Mouse (Mus musculus): ENCODE results near the gene Klhl25. TPM values are rescaled to one million over a fixed set of nuclear protein-coding genes. Genes with fewer than 3 reads are reported as not detected.
"Not testable (repeated sequence)": the region's sequence is repeated elsewhere in the genome, so short reads cannot be mapped to it uniquely, and the experiment has no call there.

Klhl25 gene
- polyA plus RNA-seq, 1 experiment from 2014 or later: 12.4 TPM

DNA sequence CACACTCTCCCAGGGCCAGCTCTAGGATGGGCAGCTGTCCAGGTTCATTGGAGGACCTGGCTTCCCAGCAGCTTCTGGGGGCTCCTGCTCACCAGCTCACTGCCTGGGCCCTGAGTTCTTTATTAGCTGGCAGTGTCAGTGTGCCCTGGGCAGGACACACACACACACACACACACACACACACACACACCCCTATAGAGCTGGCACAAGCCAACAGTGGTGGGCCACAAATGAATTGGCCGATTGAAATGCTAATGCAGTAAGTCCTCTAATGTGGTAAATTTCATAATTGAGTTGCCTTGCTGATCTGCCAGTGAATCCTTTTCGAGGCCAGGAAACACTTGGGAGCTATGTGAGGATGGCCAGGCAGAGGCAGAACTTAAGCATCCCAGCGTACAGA, 2.3 kb downstream of the Klhl25 start:
- H3K4me1 ChIP-seq (replicated peaks; ENCODE audit: control insufficient read depth, insufficient read depth, low read length): peaks cover 35% of the 10 kb centered on the region
- not testable (repeated sequence) for H3K36me3 ChIP-seq (ENCODE audit: control insufficient read depth, insufficient read depth, low read length); H3K9me3 ChIP-seq (ENCODE audit: control insufficient read depth, low read length); H3K9ac ChIP-seq (ENCODE audit: low read length); ATAC-seq (replicated peaks; ENCODE audit: low FRiP score, low TSS enrichment, low read depth); H3K27ac ChIP-seq (ENCODE audit: low read depth); H3K4me2 ChIP-seq (ENCODE audit: low read length); H3K4me3 ChIP-seq (ENCODE audit: low read depth, low read length); H3K27me3 ChIP-seq (replicated peaks; ENCODE audit: control insufficient read depth, insufficient read depth, low read length); DNase-seq (ENCODE audit: low spot score)
- 73% methylated on average over 1 of the region's 3 CpGs for WGBS

DNA sequence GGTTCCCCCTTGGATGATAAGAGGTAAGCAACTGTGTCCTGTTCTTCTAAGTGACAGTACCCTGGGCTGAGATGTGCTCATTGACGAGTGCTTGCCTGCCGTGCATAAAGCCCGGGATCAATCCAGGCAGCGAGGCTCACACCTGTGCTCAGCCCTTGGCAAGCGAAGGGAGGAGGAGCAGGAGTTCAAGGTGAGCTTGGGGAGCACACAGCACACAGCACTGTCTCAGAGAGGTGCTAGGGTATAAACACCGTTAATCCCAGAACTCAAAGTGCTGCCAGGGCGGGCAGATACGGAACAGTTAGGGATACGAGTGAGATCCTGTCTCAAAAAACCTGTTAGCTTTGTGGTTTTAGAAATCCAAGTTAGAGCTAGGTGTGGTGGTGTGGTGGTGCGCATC, 3.2 kb downstream of the Klhl25 start:
- H3K27me3 ChIP-seq (replicated peaks; ENCODE audit: control insufficient read depth, insufficient read depth, low read length): no peaks in the 10 kb centered on the region
- no peak overlapping the region for H3K27ac ChIP-seq (ENCODE audit: low read depth)
- WGBS: 85% methylated on average over 10 of the region's 10 CpGs
- no peak overlapping the region for H3K4me2 ChIP-seq (ENCODE audit: low read length)
- H3K9ac ChIP-seq (ENCODE audit: low read length): no peak overlapping the region
- ATAC-seq (replicated peaks; ENCODE audit: low FRiP score, low TSS enrichment, low read depth) (no peak), DNase-seq (ENCODE audit: low spot score) (no peak)
- H3K36me3 ChIP-seq (ENCODE audit: control insufficient read depth, insufficient read depth, low read length): peaks cover 4% of the 10 kb centered on the region; the same call in 1 of the 2 replicates
- no peak overlapping the region for H3K4me3 ChIP-seq (ENCODE audit: low read depth, low read length)
- peaks cover 38% of the 10 kb centered on the region for H3K4me1 ChIP-seq (replicated peaks; ENCODE audit: control insufficient read depth, insufficient read depth, low read length)
- H3K9me3 ChIP-seq (ENCODE audit: control insufficient read depth, low read length): no peaks in the 10 kb centered on the region

DNA sequence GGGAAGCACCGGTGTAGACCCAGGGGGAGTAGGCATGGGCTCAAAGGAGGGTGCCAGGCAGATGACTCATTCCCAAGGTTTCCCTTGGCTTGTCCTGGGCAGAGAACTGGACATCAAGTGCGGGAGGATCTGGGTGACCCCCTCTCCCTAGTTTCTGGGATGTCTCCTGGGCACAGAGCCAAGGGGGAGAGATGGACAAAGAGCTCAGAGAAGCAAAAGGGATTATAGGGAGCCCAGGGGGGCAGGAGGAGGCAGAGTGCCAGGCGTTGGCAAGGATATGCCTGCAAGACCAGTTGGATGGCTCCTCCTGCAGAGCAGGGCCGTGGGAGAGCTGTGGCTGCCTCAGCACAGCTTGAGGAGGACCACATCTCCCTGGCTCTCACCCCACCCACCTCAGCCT, 4.3 kb downstream of the Klhl25 start:
- no peaks in the 10 kb centered on the region for H3K9me3 ChIP-seq (ENCODE audit: control insufficient read depth, low read length)
- H3K4me2 ChIP-seq (ENCODE audit: low read length): no peak overlapping the region
- ATAC-seq (replicated peaks; ENCODE audit: low FRiP score, low TSS enrichment, low read depth) (no peak), DNase-seq (ENCODE audit: low spot score) (no peak)
- H3K27me3 ChIP-seq (replicated peaks; ENCODE audit: control insufficient read depth, insufficient read depth, low read length): no peaks in the 10 kb centered on the region
- no peak overlapping the region for H3K27ac ChIP-seq (ENCODE audit: low read depth)
- no peak overlapping the region for H3K9ac ChIP-seq (ENCODE audit: low read length)
- H3K4me1 ChIP-seq (replicated peaks; ENCODE audit: control insufficient read depth, insufficient read depth, low read length): peaks cover 37% of the 10 kb centered on the region
- no peak overlapping the region for H3K4me3 ChIP-seq (ENCODE audit: low read depth, low read length)
- WGBS: 68% methylated on average over 4 of the region's 4 CpGs
- peaks cover 4% of the 10 kb centered on the region; the same call in 1 of the 2 replicates for H3K36me3 ChIP-seq (ENCODE audit: control insufficient read depth, insufficient read depth, low read length)

DNA sequence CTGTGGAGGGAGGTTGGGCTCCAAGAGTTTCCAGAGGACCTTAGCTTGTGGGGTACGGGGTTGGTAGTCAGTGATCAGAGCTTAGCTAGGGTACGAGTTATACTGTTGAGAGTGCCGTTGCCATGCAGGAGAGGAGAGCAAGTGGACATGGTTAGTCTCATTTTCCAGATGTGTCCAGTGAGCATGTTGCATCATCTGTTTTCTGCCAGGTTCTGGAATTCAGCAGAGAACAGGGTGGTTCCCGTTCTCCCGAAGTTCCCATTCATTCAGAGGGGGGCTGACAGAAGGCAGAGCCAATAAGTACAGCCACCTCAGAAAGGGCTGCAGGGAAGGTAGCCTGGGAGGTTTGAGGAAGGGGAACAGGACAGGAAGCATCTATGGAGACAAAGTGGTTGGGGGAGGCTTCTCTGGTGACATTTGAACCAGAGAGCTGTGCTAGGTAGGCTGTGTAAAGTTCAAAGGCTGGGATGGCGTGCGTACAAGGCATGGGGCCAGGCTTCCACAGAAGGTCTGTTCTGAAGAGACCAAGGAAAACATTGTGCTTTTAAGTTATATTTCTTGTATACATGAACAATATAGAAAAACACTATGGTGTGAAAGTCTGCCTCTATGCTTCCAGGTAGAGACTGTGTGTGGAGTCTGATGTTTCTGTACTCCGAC, 5.2 kb downstream of the Klhl25 start:
- no peak overlapping the region for H3K4me2 ChIP-seq (ENCODE audit: low read length)
- no peaks in the 10 kb centered on the region for H3K27me3 ChIP-seq (replicated peaks; ENCODE audit: control insufficient read depth, insufficient read depth, low read length)
- WGBS: 66% methylated on average over 8 of the region's 8 CpGs
- no peak overlapping the region for H3K27ac ChIP-seq (ENCODE audit: low read depth)
- H3K9me3 ChIP-seq (ENCODE audit: control insufficient read depth, low read length): no peaks in the 10 kb centered on the region
- H3K4me3 ChIP-seq (ENCODE audit: low read depth, low read length): no peak overlapping the region
- H3K36me3 ChIP-seq (ENCODE audit: control insufficient read depth, insufficient read depth, low read length): peaks cover 4% of the 10 kb centered on the region; the same call in 1 of the 2 replicates
- DNase-seq (ENCODE audit: low spot score) (no peak), ATAC-seq (replicated peaks; ENCODE audit: low FRiP score, low TSS enrichment, low read depth) (no peak)
- H3K4me1 ChIP-seq (replicated peaks; ENCODE audit: control insufficient read depth, insufficient read depth, low read length): peaks cover 35% of the 10 kb centered on the region
- H3K9ac ChIP-seq (ENCODE audit: low read length): no peak overlapping the region

- Histone ChIP-seq H3K36me3 (ENCODE audit: control insufficient read depth, insufficient read depth, low read length) (peaks cover 8% of the 10 kb centered on the region), H3K4me3 (ENCODE audit: low read depth, low read length) (no peak overlapping the region), H3K4me2 (ENCODE audit: low read length) (no peak overlapping the region), H3K4me1 (replicated peaks; ENCODE audit: control insufficient read depth, insufficient read depth, low read length) (peaks cover 30% of the 10 kb centered on the region), H3K9ac (ENCODE audit: low read length) (no peak overlapping the region), H3K27ac (ENCODE audit: low read depth) (no peak overlapping the region), H3K9me3 (ENCODE audit: control insufficient read depth, low read length) (no peaks in the 10 kb centered on the region), H3K27me3 (replicated peaks; ENCODE audit: control insufficient read depth, insufficient read depth, low read length) (no peaks in the 10 kb centered on the region)
- 51% methylated on average over 6 of the region's 6 CpGs for WGBS
- no peak for DNase-seq (ENCODE audit: low spot score)
- no peak for ATAC-seq (replicated peaks; ENCODE audit: low FRiP score, low TSS enrichment, low read depth)
These were observed 6.3 kb downstream of the Klhl25 start for GRCm38 (mm10) chr7:75854231-75854925.

DNA sequence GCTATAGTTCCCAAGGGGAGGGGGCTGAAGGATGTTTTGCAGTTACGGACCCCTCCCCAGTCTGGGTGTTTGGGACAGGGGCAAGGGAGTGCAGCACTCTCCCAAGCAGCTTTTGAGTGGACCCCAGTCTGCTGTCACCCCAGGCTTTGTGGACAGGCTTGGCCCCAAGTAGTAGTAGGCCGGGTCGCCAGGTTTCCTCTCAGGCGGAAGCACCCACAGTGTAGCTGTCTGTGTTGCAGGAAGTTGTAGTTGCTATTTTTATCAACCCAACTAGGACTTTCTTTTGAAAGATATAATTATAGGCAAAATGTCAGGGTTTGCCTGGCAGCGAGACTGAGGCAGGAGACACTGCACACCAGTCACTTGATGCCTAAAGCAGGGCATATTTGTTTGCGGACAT, 6.9 kb downstream of the Klhl25 start:
- no peak overlapping the region for H3K4me2 ChIP-seq (ENCODE audit: low read length)
- no peaks in the 10 kb centered on the region for H3K9me3 ChIP-seq (ENCODE audit: control insufficient read depth, low read length)
- H3K27me3 ChIP-seq (replicated peaks; ENCODE audit: control insufficient read depth, insufficient read depth, low read length): no peaks in the 10 kb centered on the region
- DNase-seq (ENCODE audit: low spot score) (no peak), ATAC-seq (replicated peaks; ENCODE audit: low FRiP score, low TSS enrichment, low read depth) (no peak)
- no peak overlapping the region for H3K27ac ChIP-seq (ENCODE audit: low read depth)
- H3K4me3 ChIP-seq (ENCODE audit: low read depth, low read length): no peak overlapping the region
- peaks cover 25% of the 10 kb centered on the region for H3K4me1 ChIP-seq (replicated peaks; ENCODE audit: control insufficient read depth, insufficient read depth, low read length)
- no peak overlapping the region for H3K9ac ChIP-seq (ENCODE audit: low read length)
- peaks cover 10% of the 10 kb centered on the region for H3K36me3 ChIP-seq (ENCODE audit: control insufficient read depth, insufficient read depth, low read length)
- WGBS: 79% methylated on average over 6 of the region's 6 CpGs

- H3K27ac ChIP-seq (ENCODE audit: low read depth): no peak overlapping the region
- no peak for ATAC-seq (replicated peaks; ENCODE audit: low FRiP score, low TSS enrichment, low read depth)
- WGBS: 84% methylated on average over 11 of the region's 11 CpGs
- no peaks in the 10 kb centered on the region for H3K27me3 ChIP-seq (replicated peaks; ENCODE audit: control insufficient read depth, insufficient read depth, low read length)
- no peak overlapping the region for H3K4me2 ChIP-seq (ENCODE audit: low read length)
- peaks cover 25% of the 10 kb centered on the region for H3K4me1 ChIP-seq (replicated peaks; ENCODE audit: control insufficient read depth, insufficient read depth, low read length)
- H3K4me3 ChIP-seq (ENCODE audit: low read depth, low read length): no peak overlapping the region
- no peak overlapping the region for H3K9ac ChIP-seq (ENCODE audit: low read length)
- peaks cover 8% of the 10 kb centered on the region for H3K36me3 ChIP-seq (ENCODE audit: control insufficient read depth, insufficient read depth, low read length)
- no peaks in the 10 kb centered on the region for H3K9me3 ChIP-seq (ENCODE audit: control insufficient read depth, low read length)
- no peak for DNase-seq (ENCODE audit: low spot score)
These were observed 8.1 kb downstream of the Klhl25 start for GRCm38 (mm10) chr7:75856259-75856658.

- DNase-seq (ENCODE audit: low spot score): no peak
- H3K27ac ChIP-seq (ENCODE audit: low read depth): no peak overlapping the region
- no peaks in the 10 kb centered on the region for H3K27me3 ChIP-seq (replicated peaks; ENCODE audit: control insufficient read depth, insufficient read depth, low read length)
- no peak for ATAC-seq (replicated peaks; ENCODE audit: low FRiP score, low TSS enrichment, low read depth)
- H3K4me1 ChIP-seq (replicated peaks; ENCODE audit: control insufficient read depth, insufficient read depth, low read length): peaks cover 9% of the 10 kb centered on the region
- H3K36me3 ChIP-seq (ENCODE audit: control insufficient read depth, insufficient read depth, low read length): peaks cover 5% of the 10 kb centered on the region
- H3K9ac ChIP-seq (ENCODE audit: low read length): no peak overlapping the region
- no peak overlapping the region for H3K4me2 ChIP-seq (ENCODE audit: low read length)
- WGBS: 81% methylated on average over 9 of the region's 9 CpGs
- no peaks in the 10 kb centered on the region for H3K9me3 ChIP-seq (ENCODE audit: control insufficient read depth, low read length)
- H3K4me3 ChIP-seq (ENCODE audit: low read depth, low read length): no peak overlapping the region
These were observed 11.7 kb downstream of the Klhl25 start for GRCm38 (mm10) chr7:75859771-75860196.

Measured in intestine, embryonic 14.5 days (tissue).